Mouse (Mus musculus): ENCODE results near the gene Slc35b1.
A peak's percentile ranks its signal among the peaks of the same experiment; 100 is the strongest.

Gene Slc35b1

DNA sequence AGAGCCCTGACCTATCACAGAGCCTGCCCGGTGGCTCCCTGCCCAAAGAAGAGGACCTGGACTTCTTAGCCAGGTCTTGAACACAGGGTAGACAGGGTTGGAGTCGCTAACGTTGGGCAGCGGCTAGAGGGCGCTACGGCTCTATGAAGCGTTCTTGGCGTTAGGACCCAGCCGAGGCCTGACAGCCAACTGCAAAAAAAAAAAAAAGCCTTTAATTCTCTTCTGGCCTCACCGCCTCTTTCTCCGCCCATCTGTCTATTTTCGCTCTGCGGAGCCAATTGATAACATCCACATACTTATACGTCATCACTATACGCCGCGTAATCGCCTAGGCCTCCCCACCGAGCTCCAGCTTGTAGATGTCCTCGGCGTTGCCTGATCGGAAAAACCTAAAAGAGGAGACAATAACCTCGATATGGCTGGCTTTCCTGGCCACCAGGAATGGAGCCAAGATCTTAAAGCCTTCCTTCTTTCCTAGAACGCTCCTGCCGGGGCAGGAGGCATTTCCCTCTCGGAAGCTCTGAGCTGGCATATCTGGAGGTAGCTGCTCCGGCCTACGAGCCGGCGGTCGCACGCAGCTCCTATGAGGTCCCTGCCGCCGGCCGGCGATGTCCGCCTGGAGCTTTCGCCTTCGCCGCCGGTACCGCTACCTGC is at the start of gene Slc35b1:
Gene Slc35b1, plus strand, starts transcription at position 374 of the 654 bp plus-strand sequence.
- peak; percentile 92 to 93 for DNase-seq (ENCODE audit: low spot score in 2 of 2)

GRCm38 (mm10) chr11:95336568-95337128 is 47.8 kb upstream of the Slc35b1 start, which contains the start of gene Fam117a:
Fam117a (plus strand) TSS chr11:95337018.
- DNase-seq (ENCODE audit: low spot score in 2 of 2) = peak; percentile 72 to 83

DNA sequence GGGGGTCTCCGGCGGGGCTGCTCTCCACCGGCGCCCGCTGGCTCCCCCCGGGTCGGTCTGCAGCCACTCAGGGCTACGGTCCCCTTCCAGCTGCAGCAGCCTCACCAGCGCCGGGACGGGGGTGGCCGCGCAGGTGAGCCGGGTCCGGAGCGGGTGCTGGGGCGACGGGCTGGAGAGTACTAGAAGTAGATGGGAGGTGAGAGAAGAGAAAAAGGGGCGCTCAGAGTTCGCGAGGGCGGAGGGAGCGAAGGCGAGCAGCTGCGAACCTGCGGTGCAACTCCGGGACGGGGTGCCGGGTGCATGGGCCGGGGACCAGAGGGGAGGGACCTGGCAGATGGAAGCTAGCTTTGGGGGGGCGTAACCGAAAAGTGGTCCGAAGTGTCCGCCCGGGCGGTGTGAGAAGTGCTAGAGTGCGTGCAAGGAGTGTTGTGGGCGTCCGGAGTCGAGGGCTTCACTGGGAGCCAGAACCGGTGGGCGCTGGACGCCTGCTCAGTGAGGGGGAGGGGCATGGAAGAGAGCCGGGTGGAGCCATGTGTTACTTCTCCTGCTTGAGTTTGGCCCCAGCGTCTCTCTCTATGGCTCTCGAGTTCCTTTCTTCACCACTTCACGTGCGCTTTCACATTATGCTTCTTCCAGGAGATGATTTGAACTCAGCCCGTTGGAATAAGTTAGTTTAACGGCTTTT is 47.2 kb upstream of the Slc35b1 start:
- DNase-seq (ENCODE audit: low spot score in 2 of 2) = peak; percentile 48 to 56

DNA sequence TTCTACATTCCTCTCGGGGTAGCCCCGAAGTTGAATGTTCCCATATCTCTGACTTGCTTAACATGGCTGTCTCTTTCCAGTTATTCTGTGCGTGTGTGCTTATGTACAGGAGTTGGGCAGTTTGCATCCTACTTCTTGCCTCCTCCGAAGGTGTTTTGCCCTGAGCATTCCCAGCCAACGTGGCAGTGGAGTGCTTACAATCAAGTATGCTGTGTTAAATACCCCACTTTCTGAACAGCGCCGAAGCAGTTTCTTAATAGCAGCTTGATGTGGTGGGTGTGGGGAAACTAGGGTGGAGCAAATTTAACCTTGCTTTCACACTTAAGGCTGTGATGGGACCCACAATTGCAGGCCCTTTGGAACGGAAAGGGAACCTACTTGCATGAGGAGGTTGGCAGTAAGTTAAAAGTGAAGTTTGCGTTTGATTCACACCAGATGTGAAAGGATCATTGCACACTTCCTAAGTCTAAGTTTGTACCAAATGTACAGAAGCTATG is 46.6 kb upstream of the Slc35b1 start:
- DNase-seq (ENCODE audit: low spot score in 2 of 2) = no peak

DNA sequence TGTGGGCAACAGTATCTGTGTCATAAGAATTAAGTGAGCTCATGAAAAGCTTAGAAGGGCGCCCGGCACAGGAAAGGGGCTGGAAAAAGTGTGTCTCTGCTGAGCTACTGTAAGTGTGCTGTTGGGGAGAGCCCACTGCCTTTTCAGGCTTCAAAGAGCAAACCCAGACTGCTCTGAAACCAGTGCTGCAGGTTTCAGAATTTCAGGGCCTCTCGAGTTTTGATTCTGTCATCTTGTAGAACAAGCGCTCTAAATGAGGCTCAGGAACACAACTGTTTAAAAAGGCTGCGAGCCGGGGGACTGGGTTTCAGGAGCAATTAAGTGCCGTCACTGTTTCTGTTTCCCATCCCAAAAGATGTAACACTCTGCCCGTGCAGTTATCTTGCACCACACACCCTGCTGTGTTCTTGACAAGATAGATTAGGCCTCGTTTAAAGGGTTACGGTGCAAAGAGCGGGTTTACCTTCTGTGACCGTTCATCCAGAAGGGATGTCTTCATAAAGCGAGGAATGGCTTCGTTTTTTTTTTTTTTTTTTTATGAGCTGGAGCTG is 44.9 kb upstream of the Slc35b1 start:
- no peak for DNase-seq (ENCODE audit: low spot score in 2 of 2)

GRCm38 (mm10) chr11:95340259-95340658 is 44.2 kb upstream of the Slc35b1 start:
- DNase-seq (ENCODE audit: low spot score in 2 of 2) = no peak

GRCm38 (mm10) chr11:95340664-95341063 is 43.8 kb upstream of the Slc35b1 start:
- no peak for DNase-seq (ENCODE audit: low spot score in 2 of 2)

DNA sequence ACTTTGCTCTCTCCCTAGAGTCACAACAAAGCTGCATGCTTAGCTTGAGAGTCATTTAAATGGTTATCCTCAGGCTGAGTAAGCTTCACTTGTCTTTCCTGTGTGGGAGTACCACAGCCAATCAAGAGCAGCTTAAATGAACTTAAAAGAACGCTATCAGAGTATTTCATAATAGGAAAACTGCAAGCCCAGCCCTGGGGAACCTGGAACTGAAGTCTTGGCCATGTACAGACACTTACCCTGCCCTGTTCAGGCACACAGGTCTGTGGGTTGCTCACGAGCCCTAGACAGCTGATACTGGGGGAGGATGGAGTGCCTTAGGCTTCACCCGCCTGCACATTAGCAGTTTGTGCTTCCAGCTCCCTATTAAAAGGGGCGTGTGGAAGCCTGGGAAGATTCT is 41.3 kb upstream of the Slc35b1 start:
- peak in 1 of 2 experiments; percentile 39 for DNase-seq (ENCODE audit: low spot score in 2 of 2)

- no peak for DNase-seq (ENCODE audit: low spot score in 2 of 2)
Measured at GRCm38 (mm10) chr11:95344181-95344580, 40.3 kb upstream of the Slc35b1 start.

GRCm38 (mm10) chr11:95350289-95350688 is 34.2 kb upstream of the Slc35b1 start:
- DNase-seq (ENCODE audit: low spot score in 2 of 2) = peak in 1 of 2 experiments; percentile 32

- no peak for DNase-seq (ENCODE audit: low spot score in 2 of 2)
Measured at GRCm38 (mm10) chr11:95350960-95351359, 33.5 kb upstream of the Slc35b1 start.

DNA sequence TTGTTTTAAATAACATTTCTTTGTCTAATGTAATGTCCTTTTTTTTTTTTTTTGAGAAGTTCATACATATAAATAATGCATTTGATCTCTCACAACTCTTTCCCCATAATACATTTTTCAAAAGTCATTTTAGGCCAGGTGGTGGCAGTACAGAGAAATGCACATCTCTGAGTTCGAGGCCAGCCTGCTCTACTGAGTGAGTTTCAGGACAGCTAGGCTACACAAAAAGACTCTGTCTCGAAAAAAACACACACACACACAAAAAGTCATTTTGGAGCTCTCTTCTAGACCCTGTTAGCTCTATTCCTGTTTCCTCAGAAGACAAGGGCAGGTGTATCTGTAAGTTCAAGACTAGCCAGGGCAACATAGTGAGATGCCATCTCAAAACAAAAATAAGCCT is 31.8 kb upstream of the Slc35b1 start:
- no peak for DNase-seq (ENCODE audit: low spot score in 2 of 2)

- DNase-seq (ENCODE audit: low spot score in 2 of 2) = no peak
Measured at GRCm38 (mm10) chr11:95353226-95353625, 31.3 kb upstream of the Slc35b1 start.

GRCm38 (mm10) chr11:95354228-95354944 is 30.1 kb upstream of the Slc35b1 start:
- DNase-seq (ENCODE audit: low spot score in 2 of 2) = no peak

GRCm38 (mm10) chr11:95354945-95355660 is 29.4 kb upstream of the Slc35b1 start:
- DNase-seq (ENCODE audit: low spot score in 2 of 2) = no peak

- no peak for DNase-seq (ENCODE audit: low spot score in 2 of 2)
Measured at GRCm38 (mm10) chr11:95355661-95356011, 28.9 kb upstream of the Slc35b1 start.

- no peak for DNase-seq (ENCODE audit: low spot score in 2 of 2)
Measured at GRCm38 (mm10) chr11:95356039-95356438, 28.5 kb upstream of the Slc35b1 start.

GRCm38 (mm10) chr11:95356469-95357273 is 27.8 kb upstream of the Slc35b1 start:
- peak in 1 of 2 experiments; percentile 75 for DNase-seq (ENCODE audit: low spot score in 2 of 2)

GRCm38 (mm10) chr11:95358263-95358662 is 26.2 kb upstream of the Slc35b1 start:
- no peak for DNase-seq (ENCODE audit: low spot score in 2 of 2)

DNA sequence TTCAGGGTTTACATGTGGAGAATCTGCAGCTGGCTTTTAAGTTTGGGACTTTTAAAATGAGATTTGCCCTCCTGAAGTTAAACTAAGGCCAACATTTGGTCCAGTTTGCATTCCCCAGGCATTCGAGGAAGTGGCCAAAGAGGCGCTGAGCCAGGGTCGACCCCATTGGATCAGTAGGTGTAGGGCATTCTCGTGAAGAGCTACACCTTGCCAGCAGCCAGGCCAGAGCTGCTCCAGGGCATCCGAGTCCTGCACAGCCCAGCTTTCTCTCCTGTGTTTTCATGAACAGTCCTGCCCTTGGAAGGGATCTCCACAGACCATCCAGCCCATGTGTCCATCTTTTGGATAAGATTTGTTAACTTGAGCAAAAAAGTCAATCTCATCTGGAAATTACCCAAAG is 20.1 kb upstream of the Slc35b1 start:
- no peak for DNase-seq (ENCODE audit: low spot score in 2 of 2)
